Mouse (Mus musculus): ENCODE results near the gene Krtap16-3.

The Krtap16-3 gene

DNA sequence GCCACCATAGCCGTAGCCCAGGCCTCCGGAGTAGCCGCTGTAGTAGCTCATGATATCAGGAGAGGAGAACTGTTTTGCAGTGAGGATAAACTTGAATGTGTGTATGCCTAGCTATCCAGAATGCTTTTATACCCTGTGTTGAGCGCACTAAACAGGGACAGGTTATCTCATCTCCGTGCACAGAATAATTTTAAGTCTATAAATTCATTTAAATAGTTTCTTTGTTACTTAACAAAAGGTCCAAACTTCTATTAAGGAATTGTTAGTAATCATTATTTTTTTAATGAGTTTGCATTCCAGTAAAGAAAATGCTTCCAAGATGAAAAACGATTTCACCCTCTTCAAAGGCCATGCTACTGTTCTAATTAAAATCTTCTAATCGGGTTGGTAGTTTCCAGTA lies at the start of gene Krtap16-3:
TSS of gene Krtap16-3 (minus strand) at position 101 of the 400 bp plus-strand sequence.
- no peak for DNase-seq (ENCODE audit: low spot score in 2 of 2)

DNA sequence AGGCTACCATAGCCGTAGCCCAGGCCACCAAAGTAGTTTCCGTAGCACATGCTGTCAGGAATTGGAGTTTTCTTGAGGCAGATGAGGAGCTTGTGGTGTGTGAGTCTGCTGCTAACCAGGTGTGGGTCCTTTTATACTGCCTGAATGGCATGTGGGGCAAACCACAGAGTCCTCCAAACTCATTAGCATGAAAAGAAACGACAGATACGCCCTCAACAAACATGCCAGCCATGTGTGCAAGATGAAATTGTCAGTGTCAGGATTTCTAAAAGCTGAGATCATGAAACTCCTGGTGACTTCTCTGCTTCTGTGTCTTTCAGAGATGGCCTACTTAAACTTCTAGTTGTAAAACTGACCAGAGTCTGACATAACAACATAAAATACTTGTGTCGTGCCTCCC lies 48.0 kb upstream of the Krtap16-3 start, which contains the start of gene Krtap22-2:
TSS of gene Krtap22-2 (minus strand) at position 101 of the 400 bp plus-strand sequence.
- no peak for DNase-seq (ENCODE audit: low spot score in 2 of 2)

DNA sequence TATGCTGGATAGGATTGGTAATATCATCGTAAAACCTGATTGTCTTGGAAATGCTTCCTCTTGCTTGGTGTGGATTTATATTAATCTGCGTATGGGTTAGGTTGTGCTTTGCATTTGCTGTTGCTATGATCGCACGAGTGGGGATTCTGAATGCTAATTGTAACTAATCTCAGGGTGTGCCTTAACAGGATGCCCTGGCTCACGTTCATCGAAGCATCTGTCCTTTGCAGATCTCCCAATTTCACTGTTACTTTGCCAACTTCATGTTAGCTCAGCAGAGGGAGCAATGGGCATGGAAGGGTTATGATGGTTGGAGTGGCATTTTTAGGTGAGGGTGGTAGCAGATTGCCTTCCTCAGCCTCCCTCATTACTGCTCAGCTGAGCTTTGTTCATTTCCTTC lies 21.6 kb downstream of the Krtap16-3 start:
- no peak for DNase-seq (ENCODE audit: low spot score in 2 of 2)

DNA sequence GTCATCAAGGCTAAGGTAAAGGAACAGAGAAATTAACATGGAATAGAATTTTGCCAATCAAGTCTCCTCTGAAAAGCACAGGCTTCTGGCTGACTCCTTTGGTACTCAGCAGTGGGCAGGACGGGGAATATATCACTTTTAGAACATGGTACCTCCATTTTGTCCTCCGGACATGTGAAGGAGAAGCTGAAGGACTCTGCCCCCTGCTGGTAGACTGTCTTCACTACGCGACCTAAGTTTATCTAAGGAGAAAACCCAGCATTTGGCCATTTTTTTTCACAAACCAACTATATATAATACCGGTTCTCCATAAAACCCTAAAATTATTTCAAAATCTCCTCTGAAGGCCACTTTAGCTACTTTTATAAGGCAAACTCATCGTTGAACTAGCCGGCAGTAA lies 24.4 kb downstream of the Krtap16-3 start:
- no peak for DNase-seq (ENCODE audit: low spot score in 2 of 2)

DNA sequence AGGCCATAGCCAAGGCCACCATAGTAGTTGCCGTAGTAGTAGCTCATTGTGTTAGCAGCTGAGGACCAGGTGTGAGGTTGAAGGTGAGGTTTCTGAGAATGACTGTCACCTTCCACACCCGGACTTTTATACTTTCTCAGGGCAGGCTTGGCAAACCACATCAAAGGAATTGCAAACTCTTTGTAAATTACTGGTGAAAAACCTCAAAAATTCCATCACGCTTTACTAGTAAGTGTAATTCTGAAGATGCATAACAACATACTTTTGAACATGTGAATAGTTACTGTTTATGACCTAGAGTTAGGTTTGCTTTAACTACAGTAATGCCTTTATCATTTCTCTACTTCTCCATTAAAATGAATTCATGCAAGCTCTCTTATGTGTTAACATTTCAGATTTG lies 30.5 kb downstream of the Krtap16-3 start, which contains the start of gene Krtap19-9b:
TSS of gene Krtap19-9b (minus strand) at position 101 of the 400 bp plus-strand sequence.
- no peak for DNase-seq (ENCODE audit: low spot score in 2 of 2)

Measured in urinary bladder, adult 18-20 months (tissue).